Mouse (Mus musculus) gastrocnemius, postnatal 14 days (tissue): ENCODE results near the gene Ak3. TPM values are rescaled to one million over a fixed set of nuclear protein-coding genes. Genes with fewer than 3 reads are reported as not detected.
"Not testable (repeated sequence)": the region's sequence is repeated elsewhere in the genome, so short reads cannot be mapped to it uniquely, and the experiment has no call there.

ENCODE experiments used
- DNase-seq: peaks from one replicate; pipeline ENCODE4 v3.0.0; 2021; ENCODE audit warnings: mixed read lengths
- intact Hi-C: fragments of 180-260 bp; cut with DNase I; formaldehyde crosslinking; loops from one replicate; pipeline ENCODE4 v1.15.1; 2025; ENCODE audit warnings: low total_unique reads
- total RNA-seq, 2 experiments: library from RNA; stranded (reverse); gene quantifications; 2 replicates each; pipeline ENCODE4 v1.2.3; 2021

Gene Ak3
- total RNA-seq, 2 experiments from 2014 or later, result 54.4 to 54.5 TPM

DNA sequence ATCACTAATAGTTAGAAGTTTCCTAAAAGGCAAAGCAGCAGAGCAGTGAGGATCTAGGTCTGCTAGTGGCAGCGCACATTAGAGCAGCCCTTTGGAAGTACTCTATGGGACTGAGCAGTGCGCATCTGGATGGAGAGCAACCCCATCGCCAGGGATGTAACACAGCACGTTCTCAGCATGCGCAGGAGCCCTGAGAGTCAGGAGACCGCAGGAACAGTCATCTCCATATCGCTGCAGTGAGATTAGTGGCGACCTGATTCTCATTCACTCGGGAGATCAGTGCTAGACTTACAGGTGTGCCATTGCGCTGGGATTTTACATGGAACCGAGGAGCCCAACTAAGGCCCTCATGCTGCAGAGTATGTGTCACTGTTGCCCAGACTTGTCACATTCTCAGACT, 38.7 kb downstream of the Ak3 start:
- intact Hi-C loops, result no loop called here
- DNase-seq, result no peak

DNA sequence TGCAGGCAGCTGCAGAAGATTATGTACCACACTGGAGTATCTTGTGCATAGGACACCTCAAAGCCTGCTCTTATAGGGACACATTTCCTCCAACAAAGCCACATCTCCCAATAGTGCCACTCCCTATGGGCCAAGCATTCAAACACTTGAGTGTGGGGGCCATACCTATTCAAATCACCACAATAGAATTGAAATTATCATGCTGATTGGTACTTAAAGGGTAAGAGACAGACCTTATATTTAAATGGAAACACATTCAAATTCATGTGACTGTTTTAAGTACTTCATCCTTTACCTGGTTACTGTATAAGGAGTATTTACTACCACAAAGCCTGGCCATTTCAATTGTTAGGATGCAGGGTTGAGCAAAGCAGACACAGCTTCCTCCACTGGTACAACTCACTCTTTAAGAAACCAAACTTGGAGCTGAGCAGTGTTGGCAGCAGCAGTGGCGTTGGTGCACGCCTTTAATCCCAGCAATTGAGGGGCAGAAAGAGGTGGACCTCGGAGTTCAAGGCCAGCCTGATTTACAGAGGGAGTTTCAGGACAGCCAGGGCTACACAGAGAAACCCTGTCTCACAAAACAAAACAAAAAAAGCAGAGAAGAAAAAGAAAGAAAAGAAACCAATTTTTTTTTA, 39.6 kb downstream of the Ak3 start:
- intact Hi-C loops, result no loop called here
- no peak for DNase-seq

DNA sequence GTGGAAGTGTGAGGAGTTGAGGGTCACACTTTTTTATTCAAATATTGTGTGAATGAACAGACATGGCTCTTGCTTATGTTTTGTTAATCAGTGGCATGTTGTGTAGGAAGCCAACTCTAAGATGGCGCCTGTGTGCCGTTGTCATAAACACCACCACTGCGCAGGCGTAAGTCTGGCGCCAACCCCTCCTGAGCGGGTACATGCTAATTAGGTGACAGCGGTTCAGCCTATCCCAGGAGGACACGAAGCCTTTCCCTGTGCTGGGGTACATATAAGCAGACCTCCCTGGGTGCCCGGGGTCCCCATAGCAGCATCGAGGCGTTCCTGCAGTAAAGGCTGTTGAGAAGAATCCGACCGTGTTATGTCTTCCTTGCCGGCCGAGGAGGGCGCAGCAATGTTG, 47.4 kb downstream of the Ak3 start:
- DNase-seq, intact Hi-C loops: not testable (repeated sequence)

DNA sequence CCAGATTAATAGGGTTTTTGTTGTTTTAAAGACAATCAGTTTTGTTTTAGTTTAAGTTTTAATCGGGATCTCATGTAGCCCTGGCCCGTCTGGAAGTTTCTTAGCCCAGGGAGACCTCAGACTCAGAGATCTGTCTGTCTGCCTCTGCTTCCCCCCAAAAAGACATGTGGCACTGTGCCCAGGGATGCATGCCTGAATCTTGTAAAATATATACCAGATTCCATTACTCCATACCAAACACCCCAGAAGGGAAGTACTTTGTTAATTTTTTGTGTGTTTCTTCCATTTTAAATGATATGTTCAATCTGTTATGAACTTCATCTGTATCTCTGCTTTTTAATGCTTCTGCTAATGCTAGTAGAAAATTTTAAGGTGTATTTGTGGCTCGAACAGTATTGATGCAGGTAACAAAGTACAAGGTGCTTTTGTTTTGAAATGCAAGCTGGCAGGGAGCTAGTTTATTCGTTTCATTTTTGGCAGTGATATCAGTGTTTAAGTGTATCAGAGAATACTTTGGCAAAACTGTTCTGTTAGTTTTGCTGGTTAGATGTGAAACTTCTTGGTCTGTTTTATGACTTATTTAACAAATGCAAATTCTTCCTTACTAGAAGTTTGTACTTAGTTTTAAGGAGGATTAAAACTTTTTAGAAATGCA, 49.7 kb downstream of the Ak3 start:
- DNase-seq, result no peak
- intact Hi-C loops, result loop anchor here (10.0 kb wide), 1 partner anchor 47 kb away; the partner anchor contains the start of gene Ak3

DNA sequence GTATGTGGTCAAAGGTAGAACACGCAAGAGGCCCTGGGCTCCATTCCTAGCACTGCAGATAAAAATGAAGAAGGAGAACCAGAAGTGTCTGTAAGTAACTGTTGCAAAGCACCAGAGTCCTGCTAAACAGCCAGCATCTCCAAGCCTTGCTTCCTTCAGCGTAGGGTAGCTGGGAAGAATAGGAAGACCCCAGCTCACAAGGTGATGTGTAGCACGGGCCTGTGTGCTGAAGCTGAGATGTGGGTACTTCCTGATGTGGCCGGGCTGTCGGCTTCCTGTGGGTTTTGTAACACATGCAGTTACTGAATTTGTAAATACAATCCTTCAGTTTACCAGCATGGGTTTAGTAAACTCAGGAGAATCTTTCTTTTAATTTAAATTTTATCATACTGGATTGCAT, 52.4 kb downstream of the Ak3 start:
- intact Hi-C loops, result loop anchor here (10.0 kb wide), 1 partner anchor 49 kb away; the partner anchor contains the start of gene Ak3
- DNase-seq, result no peak

DNA sequence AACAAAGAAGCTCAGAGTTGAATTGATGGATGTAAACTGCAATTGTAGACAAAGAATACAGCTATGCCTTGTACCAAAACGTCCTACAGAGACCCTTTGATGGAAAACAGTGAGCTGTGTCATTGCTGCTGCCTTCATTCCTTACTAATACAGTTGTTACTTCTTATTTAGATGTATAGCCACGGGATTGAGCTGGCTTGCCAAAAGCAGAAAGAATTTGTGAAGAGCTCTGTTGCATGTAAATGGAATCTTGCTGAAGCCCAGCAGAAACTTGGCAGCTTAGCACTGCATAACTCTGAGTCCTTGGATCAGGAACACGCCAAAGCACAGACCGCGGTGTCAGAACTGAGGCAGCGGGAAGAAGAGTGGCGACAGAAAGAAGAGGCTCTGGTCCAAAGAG, 52.9 kb downstream of the Ak3 start:
- intact Hi-C loops, result loop anchor here (10.0 kb wide), 1 partner anchor 50 kb away; the partner anchor contains the start of gene Ak3
- no peak for DNase-seq

GRCm38 (mm10) chr19:28991391-28991790, 56.4 kb downstream of the Ak3 start:
- intact Hi-C loops, result loop anchor here (10.0 kb wide), 1 partner anchor 53 kb away; the partner anchor contains the start of gene Ak3

DNA sequence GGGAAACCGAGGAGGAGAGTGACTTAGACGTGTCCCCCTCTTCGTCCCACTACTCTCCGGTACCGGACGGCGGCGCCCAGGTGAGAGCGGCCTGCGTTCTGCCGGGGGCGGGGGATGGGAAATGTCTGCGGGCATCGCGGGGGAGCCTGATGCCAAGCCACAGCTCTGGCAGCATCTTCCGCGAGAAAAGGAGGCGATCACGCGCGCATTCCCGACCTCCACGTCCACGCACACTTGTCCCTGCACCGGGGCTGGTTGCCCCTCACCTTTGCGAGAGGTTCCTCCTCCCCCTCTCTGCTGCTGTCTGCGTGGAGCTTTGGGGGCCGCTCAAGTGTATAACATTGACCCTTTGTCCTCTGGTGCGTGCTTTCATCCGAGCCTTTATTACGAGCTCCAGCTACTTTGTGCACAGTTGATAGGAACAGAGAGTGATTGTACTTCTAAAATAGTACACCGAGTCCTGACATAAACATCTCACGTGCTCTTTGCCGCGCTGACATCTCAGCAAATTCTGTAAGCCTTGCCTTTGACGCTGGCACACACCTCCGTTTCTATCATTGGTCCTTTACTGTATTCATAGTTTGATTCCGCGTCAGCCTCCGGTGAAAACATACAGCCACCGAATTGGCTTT, 57.1 kb downstream of the Ak3 start:
- DNase-seq, result no peak

More at GRCm38 (mm10) chr19:28991391-28991790, 56.4 kb downstream of the Ak3 start:
- no peak for DNase-seq

GRCm38 (mm10) chr19:28990194-28990589, 57.6 kb downstream of the Ak3 start, which contains the start of gene Cdc37l1:
TSS of gene Cdc37l1 (plus strand) at chr19:28990352.
- intact Hi-C loops, result loop anchor here (10.0 kb wide), 1 partner anchor 55 kb away; the partner anchor contains the start of gene Ak3
- DNase-seq, result peak; percentile 99

More for the DNA sequence above, 57.1 kb downstream of the Ak3 start:
- intact Hi-C loops, result loop anchor here (10.0 kb wide), 1 partner anchor 54 kb away; the partner anchor contains the start of gene Ak3

DNA sequence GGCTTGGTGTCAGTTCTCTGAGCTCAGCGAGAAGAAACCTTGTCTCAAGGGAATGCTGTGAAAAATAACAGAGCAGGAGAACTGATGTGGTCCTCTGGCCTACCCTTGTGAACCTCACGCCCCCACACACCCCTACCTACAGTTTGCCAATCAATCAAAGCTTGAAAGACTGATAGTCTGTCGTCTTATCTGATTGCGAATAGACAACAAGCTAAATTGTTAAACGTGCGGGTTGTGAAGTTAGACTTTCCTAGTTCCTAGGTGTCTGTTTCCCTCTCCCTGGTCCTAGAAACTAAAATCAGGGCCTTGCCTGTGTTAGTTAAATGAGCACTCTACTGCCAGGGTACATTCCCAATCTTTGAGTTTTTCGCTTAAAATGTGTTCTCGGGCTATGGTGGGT, 58.2 kb downstream of the Ak3 start:
- intact Hi-C loops, result no loop called here
- no peak for DNase-seq

DNA sequence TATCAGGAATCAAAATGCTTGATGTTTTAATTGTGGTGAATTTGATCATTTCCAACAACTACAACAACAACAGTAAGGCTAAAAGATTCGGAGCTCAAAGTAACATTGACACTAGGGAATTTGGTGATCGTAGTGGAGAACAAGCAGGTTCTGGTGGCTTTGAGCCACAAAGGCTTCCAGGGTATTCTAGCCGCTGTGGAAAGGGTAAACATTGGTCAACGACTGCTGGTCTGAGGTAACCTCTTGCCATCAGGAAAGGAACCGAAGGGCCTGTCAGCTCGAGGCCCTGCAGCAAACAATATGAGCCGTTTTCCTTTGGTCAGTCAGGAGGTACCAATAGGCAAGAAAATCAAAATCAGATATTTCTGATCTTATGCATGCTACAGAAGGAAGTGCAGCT, 65.1 kb downstream of the Ak3 start:
- DNase-seq, result no peak
- intact Hi-C loops, result no loop called here

DNA sequence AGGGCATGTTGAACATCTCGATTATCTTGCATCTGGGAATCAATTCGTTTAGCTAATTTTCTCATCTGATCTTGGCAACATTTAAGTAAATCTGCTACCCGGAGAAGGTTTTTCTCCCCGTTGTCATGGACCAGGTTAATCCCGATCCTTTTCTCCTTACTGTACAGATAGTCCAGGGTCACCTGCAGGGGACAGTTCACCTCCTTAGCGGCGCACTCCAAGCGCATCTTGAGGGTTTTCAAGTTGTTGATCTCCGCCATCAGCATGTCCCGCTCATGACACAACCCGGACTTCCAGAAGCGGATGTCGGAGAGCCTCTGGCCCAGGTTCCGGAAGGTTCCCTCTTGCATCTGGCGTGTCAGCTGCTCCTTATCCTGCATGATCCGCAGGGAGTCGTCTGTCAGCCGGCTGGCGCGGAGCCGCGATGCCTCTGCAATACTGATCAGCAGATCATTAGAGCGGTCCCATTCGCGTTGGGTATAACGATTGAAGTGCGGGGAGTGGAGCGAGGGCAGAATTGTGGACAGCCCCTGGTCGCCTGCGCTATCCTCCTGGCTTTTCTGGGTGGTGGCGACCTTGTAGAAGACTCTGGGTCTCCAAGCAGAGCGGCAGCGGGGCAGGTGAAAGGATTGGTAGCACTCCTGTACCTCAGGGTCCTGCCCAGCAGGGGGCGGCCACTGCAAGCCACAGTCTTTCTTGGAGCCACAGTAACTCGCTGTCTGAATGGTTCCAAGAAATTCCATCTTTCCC, 72.7 kb downstream of the Ak3 start:
- peak; percentile 78 for DNase-seq
- intact Hi-C loops, result loop anchor here (5.0 to 10.0 kb wide), 2 partner anchors 280 to 382 kb away; partner anchors contain the start of gene Jak2

Other genes with a start within 250 kb of the Ak3 start
- 1 to 10 TPM; 1.4 to 1.5 TPM for gene Slc1a1, start 212.9 kb downstream of the Ak3 start, total RNA-seq
- gene Plpp6, start 84.0 kb downstream of the Ak3 start, total RNA-seq, result 1 to 10 TPM; 2.9 to 3.1 TPM
- gene 4430402I18Rik, start 80.2 kb downstream of the Ak3 start, total RNA-seq, result 1 to 10 TPM in 1 of 2 experiments, not detected in 1; 1.2 TPM
- 10 to 100 TPM; 26.6 to 33.8 TPM for gene Cdc37l1, start 57.6 kb downstream of the Ak3 start, total RNA-seq
- gene Rcl1, start 53.4 kb upstream of the Ak3 start, total RNA-seq, result 10 to 100 TPM; 11.2 to 12.9 TPM
- 10 to 100 TPM; 16.2 to 17.0 TPM for gene Jak2, start 203.9 kb upstream of the Ak3 start, total RNA-seq